Mouse (Mus musculus) lung, adult 2 months (tissue): ENCODE data around the gene Sept4. TPM values are rescaled to one million over a fixed set of nuclear protein-coding genes. Genes with fewer than 3 reads are reported as not detected.
A peak's percentile ranks its signal among the peaks of the same experiment; 100 is the strongest.

Experiments
- DNase-seq: peaks from one replicate; pipeline ENCODE4 v3.0.0; 2022
- H3K4me1 ChIP-seq: fragments of 200-500 bp; 2 replicates; pipeline ENCODE4 v1.6.1; 2011; ENCODE audit warnings: low read length; ENCODE audit not compliant: control insufficient read depth, insufficient read depth
- H3K4me3 ChIP-seq: fragments of 200-500 bp; replicated peaks from 2 replicates; pipeline ENCODE3; 2011; ENCODE audit warnings: low read depth, mild to moderate bottlenecking, control low read depth, low read length; ENCODE audit errors: extremely low read depth
- CTCF ChIP-seq: fragments of 200-500 bp; IDR thresholded peaks from 2 replicates; pipeline ENCODE4 v1.5.1; 2011; ENCODE audit warnings: mild to moderate bottlenecking, low read length, control low read depth; ENCODE audit not compliant: insufficient read depth
- POLR2A ChIP-seq: fragments of 200-500 bp; IDR thresholded peaks from 2 replicates; pipeline ENCODE4 v1.6.1; 2011; ENCODE audit warnings: low read depth, mild to moderate bottlenecking, control low read depth, low read length, borderline replicate concordance; ENCODE audit errors: extremely low read depth
- WGBS: fragments of 180-500 bp; shearing (Covaris S2); methylation state at CpG from one replicate; pipeline ENCODE4 v1.1.7; 2018; 5-methylcytosine and 5-hydroxymethylcytosine counted together
- polyA plus RNA-seq: library from polyadenylated mRNA; depleted of rRNA; stranded (reverse); fragments of >200 nt; gene quantifications from 2 replicates; pipeline ENCODE4 v1.2.3, GENCODE M21; 2012

Gene Sept4
- polyA plus RNA-seq, 1 experiment: 238 TPM

- 75% methylated on average over 5 of the region's 5 CpGs for WGBS
- peaks cover 9% of the 10 kb centered on the region for H3K4me1 ChIP-seq
- H3K4me3 ChIP-seq: no peak overlapping the region
- DNase-seq: no peak
- no peak for TF ChIP-seq CTCF
Observed at GRCm38 (mm10) chr11:87587211-87587874, 18.6 kb downstream of the Sept4 start.

GRCm38 (mm10) chr11:87589605-87590004, 20.9 kb downstream of the Sept4 start:
- TF ChIP-seq POLR2A: 0 out of 2 replicates have a peak, but pooled peaks have one; percentile 0
- no peak for TF ChIP-seq CTCF
- no peak overlapping the region for H3K4me3 ChIP-seq
- DNase-seq: no peak
- H3K4me1 ChIP-seq: peaks cover 10% of the 10 kb centered on the region
- WGBS: 83% methylated on average over 8 of the region's 8 CpGs

DNA sequence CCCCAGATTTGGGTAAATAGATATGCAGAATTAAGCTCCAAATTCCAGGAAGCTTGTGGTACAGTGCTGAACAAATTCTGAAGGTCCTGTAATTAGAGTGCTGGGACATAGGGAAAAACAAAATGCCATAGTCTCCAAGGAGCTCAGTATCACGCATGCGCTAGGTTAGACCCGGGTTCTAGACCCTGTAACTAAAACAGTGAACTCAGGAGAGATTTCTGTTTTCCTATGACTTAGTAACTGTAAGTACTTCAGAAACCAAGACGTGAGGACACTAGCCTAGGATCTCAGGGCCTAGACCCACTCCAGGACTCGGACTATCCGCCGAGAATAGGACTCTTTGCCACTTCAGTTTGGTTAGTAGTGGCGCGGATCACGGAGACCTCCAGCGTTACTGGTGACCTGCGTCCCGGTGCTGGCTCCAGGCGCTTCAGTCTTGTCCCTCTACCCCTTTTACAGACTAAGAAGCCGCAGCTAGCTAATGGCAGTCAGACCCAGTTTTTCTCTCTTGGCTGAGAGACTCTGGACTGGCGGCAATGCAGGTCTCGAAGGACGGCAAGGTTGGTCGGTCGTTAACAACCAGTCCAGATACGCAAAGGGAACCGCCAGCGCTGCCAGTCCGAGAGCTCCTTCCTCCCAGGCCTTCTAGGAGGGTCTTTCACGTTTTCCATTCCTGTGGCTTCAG, 22.3 kb downstream of the Sept4 start:
- 2% methylated on average over 25 of the region's 25 CpGs for WGBS
- TF ChIP-seq POLR2A: peak; percentile 20; the same call in 1 of the 2 replicates
- TF ChIP-seq CTCF: no peak
- Histone ChIP-seq H3K4me1 (peaks cover 13% of the 10 kb centered on the region), H3K4me3 (peak overlapping the region; percentile 82)
- DNase-seq: peak; percentile 62

- under 1% methylated on average over 61 of the region's 61 CpGs for WGBS
- Histone ChIP-seq H3K4me1 (peaks cover 14% of the 10 kb centered on the region), H3K4me3 (peak within 1 kb of the TSS; percentile 82)
- peak; percentile 99 for DNase-seq
- TF ChIP-seq CTCF: no peak
- TF ChIP-seq POLR2A: peak; percentile 93
Observed at GRCm38 (mm10) chr11:87591526-87592353, 23.0 kb downstream of the Sept4 start, which contains the start of gene Mtmr4. Gene Mtmr4 (plus strand): TSS chr11:87592162.

DNA sequence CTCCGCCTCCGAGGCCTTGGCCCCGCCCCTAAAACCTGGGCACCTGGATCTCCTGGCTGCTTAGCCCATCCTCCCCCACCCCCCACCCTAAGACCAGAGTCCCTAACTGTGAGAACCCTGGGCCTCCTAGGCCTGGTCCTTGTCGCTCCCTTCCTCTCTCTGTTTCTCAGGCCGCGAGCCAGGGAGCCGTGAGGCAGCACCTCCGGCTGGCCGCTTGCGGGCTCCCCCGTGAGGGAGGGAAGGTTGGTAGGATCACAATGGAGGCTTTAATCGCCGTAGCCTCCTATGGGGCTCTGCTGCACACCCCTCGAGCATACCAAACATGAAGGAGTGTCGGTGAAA, 23.6 kb downstream of the Sept4 start:
- DNase-seq: no peak
- TF ChIP-seq POLR2A: no peak
- no peak for TF ChIP-seq CTCF
- peaks cover 14% of the 10 kb centered on the region for H3K4me1 ChIP-seq
- H3K4me3 ChIP-seq: peak overlapping the region; percentile 69
- WGBS: under 1% methylated on average over 15 of the region's 15 CpGs

DNA sequence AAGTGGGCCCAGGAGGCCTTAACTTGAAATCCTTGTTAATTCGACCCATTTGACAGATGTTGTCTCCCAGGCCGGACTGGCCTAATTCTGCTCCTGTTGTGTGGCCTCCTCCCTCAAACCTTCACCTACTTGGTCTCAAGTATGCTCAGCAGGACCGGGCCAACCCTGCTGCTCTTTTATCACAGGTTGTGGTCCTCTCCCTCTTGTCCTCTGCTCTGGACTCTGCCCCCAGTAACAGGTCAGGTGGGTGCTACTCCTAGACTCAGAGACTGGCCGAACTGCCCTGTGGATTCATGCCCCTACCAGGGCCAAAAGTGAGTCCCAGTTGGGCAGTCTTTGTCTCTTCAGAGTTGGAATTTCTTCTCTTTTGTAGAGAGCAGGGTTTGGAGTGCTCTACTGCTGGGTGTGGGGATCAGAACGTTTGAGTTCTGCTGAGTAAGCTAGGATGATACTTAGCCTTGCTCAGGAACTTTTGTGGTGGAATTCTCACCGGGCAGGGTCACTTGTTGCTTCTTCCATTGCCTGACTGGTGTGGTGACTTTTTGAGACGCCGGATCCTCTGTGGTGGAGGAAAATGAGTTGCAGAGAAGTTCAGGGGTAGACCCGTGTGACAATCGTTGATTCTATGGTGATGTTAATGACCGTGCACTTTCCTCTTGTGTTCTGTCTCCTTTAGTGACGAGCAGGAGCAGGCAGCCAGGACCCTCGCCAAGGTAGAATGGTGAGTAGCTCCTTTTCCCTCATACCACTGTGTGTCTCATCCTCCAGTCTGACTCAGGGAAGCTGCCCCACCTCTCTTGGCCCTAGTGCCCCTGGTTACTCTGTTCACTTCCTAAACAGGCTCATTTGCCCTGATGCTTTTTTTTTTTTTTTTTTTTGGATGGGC, 24.3 kb downstream of the Sept4 start:
- DNase-seq: no peak
- peak overlapping the region; percentile 69 for H3K4me3 ChIP-seq
- H3K4me1 ChIP-seq: peaks cover 14% of the 10 kb centered on the region

DNA sequence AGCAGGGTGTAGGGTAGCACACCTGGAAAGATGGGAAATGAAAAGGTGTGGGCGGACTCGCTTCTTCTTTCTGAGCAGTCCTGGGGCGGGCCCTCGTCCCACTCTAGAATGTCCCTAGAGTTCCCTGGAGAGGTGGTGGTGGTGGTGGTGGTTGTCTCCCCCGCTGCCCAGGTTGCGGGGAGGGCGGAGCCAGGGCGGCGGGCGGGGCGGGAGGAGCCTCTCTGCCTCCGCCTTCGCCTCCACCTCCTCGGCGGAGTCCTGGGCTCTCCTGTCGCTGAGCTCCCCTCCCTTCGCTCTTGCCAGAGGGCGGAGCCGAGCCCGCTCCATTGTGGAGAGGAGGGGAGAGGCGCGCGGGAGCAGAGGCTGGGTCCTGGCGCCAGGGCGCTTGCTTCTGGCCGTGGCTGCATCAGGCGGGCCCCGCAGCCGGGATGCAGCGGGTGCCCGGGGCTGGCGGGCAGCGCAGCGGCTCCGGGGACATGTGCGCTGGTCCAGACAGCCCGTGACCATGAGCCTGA, 26.7 kb downstream of the Sept4 start:
- TF ChIP-seq POLR2A (peak; percentile 4; the same call in 1 of the 2 replicates), CTCF (no peak)
- DNase-seq: peak; percentile 83
- 3% methylated on average over 35 of the region's 37 CpGs for WGBS

More for the DNA sequence above, 24.3 kb downstream of the Sept4 start:
- 31% methylated on average over 13 of the region's 13 CpGs for WGBS
- TF ChIP-seq CTCF: no peak
- no peak for TF ChIP-seq POLR2A

DNA sequence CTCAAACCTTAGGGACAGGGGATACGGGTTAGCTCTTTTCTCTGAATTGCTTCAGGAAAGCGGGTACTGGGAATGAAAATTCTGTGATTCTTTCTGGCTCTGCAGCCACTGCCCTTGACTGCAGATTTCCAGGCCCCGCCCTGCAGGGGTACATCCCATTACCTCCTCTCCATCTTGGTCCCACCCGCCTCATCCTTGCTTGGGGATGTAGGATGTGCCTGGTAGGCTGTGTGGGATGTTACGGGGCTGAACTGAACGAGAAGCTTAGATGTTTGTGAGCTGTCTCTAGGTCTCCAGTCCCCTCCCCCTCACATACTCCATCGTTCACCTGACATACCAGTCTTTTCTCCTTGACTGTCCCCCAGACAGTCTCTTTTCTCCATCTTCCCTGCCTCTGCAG, 27.3 kb downstream of the Sept4 start:
- no peak for TF ChIP-seq POLR2A
- Histone ChIP-seq H3K4me1 (peaks cover 12% of the 10 kb centered on the region), H3K4me3 (peak overlapping the region; percentile 55)
- DNase-seq: no peak
- 22% methylated on average over 7 of the region's 7 CpGs for WGBS

More for the DNA sequence above, 26.7 kb downstream of the Sept4 start:
- peak overlapping the region; percentile 55 for H3K4me3 ChIP-seq
- peaks cover 12% of the 10 kb centered on the region for H3K4me1 ChIP-seq
